Mouse (Mus musculus): ENCODE data around the gene Shank2. TPM values are rescaled to one million over a fixed set of nuclear protein-coding genes. Genes with fewer than 3 reads are reported as not detected.

Gene Shank2
- polyA plus RNA-seq, 1 experiment from 2014 or later, result 0.63 TPM

- Histone ChIP-seq H3K36me3 (ENCODE audit: control insufficient read depth, insufficient read depth) (no peaks in the 10 kb centered on the region), H3K27me3 (ENCODE audit: control insufficient read depth, insufficient read depth, low read depth, low read length) (no peaks in the 10 kb centered on the region), H3K9ac (ENCODE audit: low read depth, low read length) (no peak overlapping the region), H3K4me3 (ENCODE audit: low read depth, low read length) (no peak overlapping the region), H3K4me1 (ENCODE audit: control insufficient read depth, low read depth, low read length) (no peaks in the 10 kb centered on the region), H3K27ac (ENCODE audit: low read length) (no peak overlapping the region), H3K4me2 (ENCODE audit: low read depth, low read length) (no peak overlapping the region), H3K9me3 (replicated peaks; ENCODE audit: control insufficient read depth, low read length) (no peaks in the 10 kb centered on the region)
- no peak for ATAC-seq (ENCODE audit: low read depth)
- WGBS (ENCODE audit: insufficient replicate concordance), result 60% methylated on average over 2 of the region's 2 CpGs
These were observed 364.4 kb downstream of the Shank2 start for GRCm38 (mm10) chr7:144366133-144366532.

GRCm38 (mm10) chr7:144373059-144373458 is 371.3 kb downstream of the Shank2 start:
- no peak overlapping the region for H3K27ac ChIP-seq (ENCODE audit: low read length)
- H3K4me1 ChIP-seq (ENCODE audit: control insufficient read depth, low read depth, low read length), result no peaks in the 10 kb centered on the region
- no peaks in the 10 kb centered on the region for H3K27me3 ChIP-seq (ENCODE audit: control insufficient read depth, insufficient read depth, low read depth, low read length)
- H3K4me2 ChIP-seq (ENCODE audit: low read depth, low read length), result no peak overlapping the region
- no peaks in the 10 kb centered on the region for H3K36me3 ChIP-seq (ENCODE audit: control insufficient read depth, insufficient read depth)
- 79% methylated on average over 8 of the region's 8 CpGs for WGBS (ENCODE audit: insufficient replicate concordance)
- no peak for ATAC-seq (ENCODE audit: low read depth)
- H3K9ac ChIP-seq (ENCODE audit: low read depth, low read length), result no peak overlapping the region
- H3K4me3 ChIP-seq (ENCODE audit: low read depth, low read length), result no peak overlapping the region
- no peaks in the 10 kb centered on the region for H3K9me3 ChIP-seq (replicated peaks; ENCODE audit: control insufficient read depth, low read length)

- WGBS (ENCODE audit: insufficient replicate concordance), result 43% methylated on average over 2 of the region's 2 CpGs
- H3K9me3 ChIP-seq (replicated peaks; ENCODE audit: control insufficient read depth, low read length), result no peaks in the 10 kb centered on the region
- H3K36me3 ChIP-seq (ENCODE audit: control insufficient read depth, insufficient read depth), result no peaks in the 10 kb centered on the region
- no peak overlapping the region for H3K27ac ChIP-seq (ENCODE audit: low read length)
- H3K4me3 ChIP-seq (ENCODE audit: low read depth, low read length), result no peak overlapping the region
- H3K9ac ChIP-seq (ENCODE audit: low read depth, low read length), result no peak overlapping the region
- H3K4me1 ChIP-seq (ENCODE audit: control insufficient read depth, low read depth, low read length), result no peaks in the 10 kb centered on the region
- no peak for ATAC-seq (ENCODE audit: low read depth)
- no peak overlapping the region for H3K4me2 ChIP-seq (ENCODE audit: low read depth, low read length)
- H3K27me3 ChIP-seq (ENCODE audit: control insufficient read depth, insufficient read depth, low read depth, low read length), result no peaks in the 10 kb centered on the region
These were observed 373.8 kb downstream of the Shank2 start for GRCm38 (mm10) chr7:144375483-144375882.

GRCm38 (mm10) chr7:144378254-144378653 is 376.5 kb downstream of the Shank2 start:
- no peaks in the 10 kb centered on the region for H3K36me3 ChIP-seq (ENCODE audit: control insufficient read depth, insufficient read depth)
- ATAC-seq (ENCODE audit: low read depth), result no peak
- no peaks in the 10 kb centered on the region for H3K27me3 ChIP-seq (ENCODE audit: control insufficient read depth, insufficient read depth, low read depth, low read length)
- H3K9ac ChIP-seq (ENCODE audit: low read depth, low read length), result no peak overlapping the region
- 49% methylated on average over 4 of the region's 4 CpGs for WGBS (ENCODE audit: insufficient replicate concordance)
- H3K9me3 ChIP-seq (replicated peaks; ENCODE audit: control insufficient read depth, low read length), result no peaks in the 10 kb centered on the region
- H3K4me2 ChIP-seq (ENCODE audit: low read depth, low read length), result no peak overlapping the region
- no peaks in the 10 kb centered on the region for H3K4me1 ChIP-seq (ENCODE audit: control insufficient read depth, low read depth, low read length)
- H3K27ac ChIP-seq (ENCODE audit: low read length), result no peak overlapping the region
- no peak overlapping the region for H3K4me3 ChIP-seq (ENCODE audit: low read depth, low read length)

- 40% methylated on average over 6 of the region's 6 CpGs for WGBS (ENCODE audit: insufficient replicate concordance)
These were observed 377.6 kb downstream of the Shank2 start for GRCm38 (mm10) chr7:144379243-144379884.

GRCm38 (mm10) chr7:144381588-144381987 is 379.9 kb downstream of the Shank2 start:
- no peaks in the 10 kb centered on the region for H3K27me3 ChIP-seq (ENCODE audit: control insufficient read depth, insufficient read depth, low read depth, low read length)
- no peak overlapping the region for H3K9ac ChIP-seq (ENCODE audit: low read depth, low read length)
- no peak overlapping the region for H3K4me2 ChIP-seq (ENCODE audit: low read depth, low read length)
- H3K4me3 ChIP-seq (ENCODE audit: low read depth, low read length), result no peak overlapping the region
- no peak overlapping the region for H3K27ac ChIP-seq (ENCODE audit: low read length)
- 50% methylated on average over 10 of the region's 10 CpGs for WGBS (ENCODE audit: insufficient replicate concordance)
- no peaks in the 10 kb centered on the region for H3K4me1 ChIP-seq (ENCODE audit: control insufficient read depth, low read depth, low read length)
- no peak for ATAC-seq (ENCODE audit: low read depth)
- H3K36me3 ChIP-seq (ENCODE audit: control insufficient read depth, insufficient read depth), result no peaks in the 10 kb centered on the region
- H3K9me3 ChIP-seq (replicated peaks; ENCODE audit: control insufficient read depth, low read length), result no peaks in the 10 kb centered on the region

More at GRCm38 (mm10) chr7:144379243-144379884, 377.6 kb downstream of the Shank2 start:
- H3K27ac ChIP-seq (ENCODE audit: low read length), result no peak overlapping the region
- no peak overlapping the region for H3K4me2 ChIP-seq (ENCODE audit: low read depth, low read length)
- ATAC-seq (ENCODE audit: low read depth), result no peak
- H3K4me3 ChIP-seq (ENCODE audit: low read depth, low read length), result no peak overlapping the region
- H3K27me3 ChIP-seq (ENCODE audit: control insufficient read depth, insufficient read depth, low read depth, low read length), result no peaks in the 10 kb centered on the region
- no peak overlapping the region for H3K9ac ChIP-seq (ENCODE audit: low read depth, low read length)
- no peaks in the 10 kb centered on the region for H3K36me3 ChIP-seq (ENCODE audit: control insufficient read depth, insufficient read depth)
- H3K4me1 ChIP-seq (ENCODE audit: control insufficient read depth, low read depth, low read length), result no peaks in the 10 kb centered on the region
- H3K9me3 ChIP-seq (replicated peaks; ENCODE audit: control insufficient read depth, low read length), result no peaks in the 10 kb centered on the region

- Histone ChIP-seq H3K4me3 (ENCODE audit: low read depth, low read length) (no peak overlapping the region), H3K9ac (ENCODE audit: low read depth, low read length) (no peak overlapping the region), H3K27ac (ENCODE audit: low read length) (no peak overlapping the region), H3K4me1 (ENCODE audit: control insufficient read depth, low read depth, low read length) (no peaks in the 10 kb centered on the region), H3K36me3 (ENCODE audit: control insufficient read depth, insufficient read depth) (no peaks in the 10 kb centered on the region), H3K27me3 (ENCODE audit: control insufficient read depth, insufficient read depth, low read depth, low read length) (no peaks in the 10 kb centered on the region), H3K9me3 (replicated peaks; ENCODE audit: control insufficient read depth, low read length) (no peaks in the 10 kb centered on the region), H3K4me2 (ENCODE audit: low read depth, low read length) (no peak overlapping the region)
- WGBS (ENCODE audit: insufficient replicate concordance), result 60% methylated on average over 6 of the region's 6 CpGs
- ATAC-seq (ENCODE audit: low read depth), result no peak
These were observed 385.8 kb downstream of the Shank2 start for GRCm38 (mm10) chr7:144387537-144387936.

- 73% methylated on average over 2 of the region's 2 CpGs for WGBS (ENCODE audit: insufficient replicate concordance)
- ATAC-seq (ENCODE audit: low read depth), result no peak
- Histone ChIP-seq H3K4me1 (ENCODE audit: control insufficient read depth, low read depth, low read length) (no peaks in the 10 kb centered on the region), H3K9ac (ENCODE audit: low read depth, low read length) (no peak overlapping the region), H3K9me3 (replicated peaks; ENCODE audit: control insufficient read depth, low read length) (no peaks in the 10 kb centered on the region), H3K4me2 (ENCODE audit: low read depth, low read length) (no peak overlapping the region), H3K4me3 (ENCODE audit: low read depth, low read length) (no peak overlapping the region), H3K36me3 (ENCODE audit: control insufficient read depth, insufficient read depth) (no peaks in the 10 kb centered on the region), H3K27me3 (ENCODE audit: control insufficient read depth, insufficient read depth, low read depth, low read length) (no peaks in the 10 kb centered on the region), H3K27ac (ENCODE audit: low read length) (no peak overlapping the region)
These were observed 388.0 kb downstream of the Shank2 start for GRCm38 (mm10) chr7:144389704-144390103.

- Histone ChIP-seq H3K4me3 (ENCODE audit: low read depth, low read length) (no peak overlapping the region), H3K4me1 (ENCODE audit: control insufficient read depth, low read depth, low read length) (no peaks in the 10 kb centered on the region), H3K9ac (ENCODE audit: low read depth, low read length) (no peak overlapping the region), H3K9me3 (replicated peaks; ENCODE audit: control insufficient read depth, low read length) (no peaks in the 10 kb centered on the region), H3K27ac (ENCODE audit: low read length) (no peak overlapping the region), H3K4me2 (ENCODE audit: low read depth, low read length) (no peak overlapping the region), H3K36me3 (ENCODE audit: control insufficient read depth, insufficient read depth) (no peaks in the 10 kb centered on the region), H3K27me3 (ENCODE audit: control insufficient read depth, insufficient read depth, low read depth, low read length) (no peaks in the 10 kb centered on the region)
- 63% methylated on average over 8 of the region's 8 CpGs for WGBS (ENCODE audit: insufficient replicate concordance)
- ATAC-seq (ENCODE audit: low read depth), result no peak
These were observed 388.9 kb downstream of the Shank2 start for GRCm38 (mm10) chr7:144390676-144391075.

All from liver, embryonic 16.5 days (tissue).